Mouse (Mus musculus): Measurements from ENCODE around the gene Qpctl. TPM values are rescaled to one million over a fixed set of nuclear protein-coding genes. Genes with fewer than 3 reads are reported as not detected.

Gene Qpctl
- total and polyA plus RNA-seq, 3 experiments, result 3.1 to 6.5 TPM; not detected in 1

DNA sequence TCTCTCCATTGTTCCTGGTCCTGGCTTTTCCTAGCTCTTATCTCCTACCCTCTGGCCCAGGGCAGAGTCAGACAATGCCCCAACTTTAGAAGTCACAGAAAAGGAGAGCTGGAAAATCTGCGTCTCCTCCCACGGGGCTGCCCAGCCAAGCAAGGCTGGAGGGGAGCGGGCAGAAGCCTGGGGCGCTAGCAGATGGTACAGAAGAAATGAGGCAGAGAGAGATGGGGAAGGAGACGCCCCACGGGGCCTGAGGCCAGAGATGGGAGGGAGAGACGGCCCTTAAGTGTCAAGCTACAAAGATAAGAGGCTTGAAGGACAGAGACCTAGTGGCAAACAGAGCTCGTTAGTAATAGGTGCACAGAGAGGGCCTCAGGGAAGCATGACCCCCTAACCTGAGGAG lies 22.7 kb upstream of the Qpctl start:
- Histone ChIP-seq H3K9me3 (replicated peaks; ENCODE audit: insufficient read depth, low read length) (no peaks in the 10 kb centered on the region), H3K4me1 (ENCODE audit: control insufficient read depth in 1 of 2, insufficient read depth in 2 of 2, low read length in 2 of 2) (peaks cover 0 to 8% of the 10 kb centered on the region in 2 experiments; a peak in 1 of 4 replicates), H3K9ac (ENCODE audit: control insufficient read depth, low read depth, low read length, poor library complexity, severe bottlenecking) (no peak overlapping the region), H3K27ac (ENCODE audit: control insufficient read depth, low read depth, low read length) (no peak overlapping the region), H3K27me3 (ENCODE audit: control insufficient read depth in 1 of 2, insufficient read depth in 2 of 2, low read length in 2 of 2) (no peaks in the 10 kb centered on the region), H3K4me3 (ENCODE audit: control insufficient read depth in 1 of 2, insufficient read depth in 1 of 2, low read depth in 2 of 2, low read length in 2 of 2) (no peak overlapping the region), H3K79me2 (ENCODE audit: control insufficient read depth, insufficient read depth, low read length, poor library complexity) (no peaks in the 10 kb centered on the region), H3K36me3 (ENCODE audit: control insufficient read depth in 1 of 2, insufficient read depth in 2 of 2, low read length in 2 of 2) (peaks cover 0 to 2% of the 10 kb centered on the region in 2 experiments; a peak in 1 of 4 replicates)
- DNase-seq (ENCODE audit: low read depth, low spot score), result no peak
- no peak for TF ChIP-seq MAZ (IDR thresholded peaks at IDR 0.05; ENCODE audit: low read depth, low read length)
- no peak for TF ChIP-seq ZMIZ1 (IDR thresholded peaks at IDR 0.05; ENCODE audit: low read depth, low read length)
- no peak for TF ChIP-seq POLR2AphosphoS2 (IDR thresholded peaks at IDR 0.05; ENCODE audit: low read length)
- TF ChIP-seq NELFE (IDR thresholded peaks at IDR 0.05; ENCODE audit: low read depth, low read length), result no peak
- no peak for TF ChIP-seq USF2 (IDR thresholded peaks at IDR 0.05; ENCODE audit: borderline replicate concordance in 1 of 2, insufficient read depth in 1 of 2, low read depth in 1 of 2, low read length in 2 of 2)
- TF ChIP-seq MXI1 (IDR thresholded peaks at IDR 0.05; ENCODE audit: low read depth, low read length), result no peak
- no peak for TF ChIP-seq ELF1 (IDR thresholded peaks at IDR 0.05; ENCODE audit: low read depth, low read length)
- TF ChIP-seq CHD2 (IDR thresholded peaks at IDR 0.05; ENCODE audit: low read length), result no peak
- TF ChIP-seq E2F4 (IDR thresholded peaks at IDR 0.05; ENCODE audit: borderline replicate concordance, low read depth, low read length), result no peak
- no peak for TF ChIP-seq GATA1 (IDR thresholded peaks at IDR 0.05; ENCODE audit: low read depth, low read length)
- TF ChIP-seq TAL1 (IDR thresholded peaks at IDR 0.05; ENCODE audit: low read length), result no peak
- no peak for TF ChIP-seq HCFC1 (IDR thresholded peaks at IDR 0.05; ENCODE audit: low read depth, low read length)
- TF ChIP-seq RCOR1 (IDR thresholded peaks at IDR 0.05; ENCODE audit: low read depth, low read length), result no peak
- no peak for TF ChIP-seq SIN3A (IDR thresholded peaks at IDR 0.05; ENCODE audit: low read length)
- TF ChIP-seq MEF2A (IDR thresholded peaks at IDR 0.05; ENCODE audit: extremely low read depth, insufficient replicate concordance, low read depth, low read length, poor library complexity, severe bottlenecking), result no peak

DNA sequence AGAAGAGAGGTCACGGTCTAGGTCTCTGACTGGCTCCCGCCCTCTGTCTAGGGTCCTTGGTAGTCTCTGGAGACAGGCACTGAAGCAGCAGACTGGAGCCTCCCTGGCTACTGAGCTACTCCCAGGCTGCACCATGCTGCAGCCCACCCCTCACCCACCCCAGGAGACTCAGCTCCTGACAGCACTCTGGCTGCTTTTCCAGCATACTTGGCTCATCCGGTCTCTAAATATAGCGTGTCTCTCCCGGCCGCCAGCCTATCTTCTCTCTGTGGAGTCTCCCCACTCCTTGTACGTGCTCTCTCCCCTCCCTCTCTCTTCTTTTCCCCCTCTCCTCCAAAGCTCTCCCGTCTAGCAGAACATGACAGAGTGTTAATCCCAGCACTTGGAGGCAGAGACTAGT lies 21.1 kb upstream of the Qpctl start:
- Histone ChIP-seq H3K27me3 (ENCODE audit: control insufficient read depth in 1 of 2, insufficient read depth in 2 of 2, low read length in 2 of 2) (no peaks in the 10 kb centered on the region), H3K4me1 (ENCODE audit: control insufficient read depth in 1 of 2, insufficient read depth in 2 of 2, low read length in 2 of 2) (peaks cover 3 to 19% of the 10 kb centered on the region in 2 experiments; a peak in 3 of 4 replicates), H3K9ac (ENCODE audit: control insufficient read depth, low read depth, low read length, poor library complexity, severe bottlenecking) (no peak overlapping the region), H3K9me3 (replicated peaks; ENCODE audit: insufficient read depth, low read length) (no peaks in the 10 kb centered on the region), H3K27ac (ENCODE audit: control insufficient read depth, low read depth, low read length) (no peak overlapping the region), H3K36me3 (ENCODE audit: control insufficient read depth in 1 of 2, insufficient read depth in 2 of 2, low read length in 2 of 2) (peaks cover 0 to 7% of the 10 kb centered on the region in 2 experiments; a peak in 2 of 4 replicates), H3K79me2 (ENCODE audit: control insufficient read depth, insufficient read depth, low read length, poor library complexity) (no peaks in the 10 kb centered on the region), H3K4me3 (ENCODE audit: control insufficient read depth in 1 of 2, insufficient read depth in 1 of 2, low read depth in 2 of 2, low read length in 2 of 2) (no peak overlapping the region)
- DNase-seq (ENCODE audit: low read depth, low spot score), result no peak
- TF ChIP-seq MAFK (IDR thresholded peaks at IDR 0.05; ENCODE audit: borderline replicate concordance, low read depth, low read length) (no peak), SMC3 (IDR thresholded peaks at IDR 0.05; ENCODE audit: low read depth, low read length) (no peak), ZNF384 (IDR thresholded peaks at IDR 0.05; ENCODE audit: low read depth, low read length) (no peak), GABPA (IDR thresholded peaks at IDR 0.05; ENCODE audit: low read depth, low read length) (no peak), BHLHE40 (IDR thresholded peaks at IDR 0.05; ENCODE audit: borderline replicate concordance, low read depth, low read length) (no peak), CHD2 (IDR thresholded peaks at IDR 0.05; ENCODE audit: low read length) (no peak), POLR2AphosphoS5 (IDR thresholded peaks at IDR 0.05; ENCODE audit: borderline replicate concordance, low read depth, low read length) (no peak), MAZ (IDR thresholded peaks at IDR 0.05; ENCODE audit: low read depth, low read length) (no peak), UBTF (IDR thresholded peaks at IDR 0.05; ENCODE audit: borderline replicate concordance, insufficient read depth, low read depth, low read length) (no peak), NRF1 (IDR thresholded peaks at IDR 0.05; ENCODE audit: insufficient read depth, low read depth, low read length, poor library complexity, severe bottlenecking) (no peak), TCF12 (IDR thresholded peaks at IDR 0.05; ENCODE audit: low read depth, low read length) (no peak), JUND (IDR thresholded peaks at IDR 0.05; ENCODE audit: low read depth, low read length) (no peak)
